Mouse (Mus musculus) central nervous system, embryonic 18 days (tissue): ENCODE measurements around the gene Cntnap4. TPM values are rescaled to one million over a fixed set of nuclear protein-coding genes. Genes with fewer than 3 reads are reported as not detected.

ENCODE experiments used
- polyA plus RNA-seq: library from polyadenylated mRNA; depleted of rRNA; stranded (reverse); fragments of >200 nt; gene quantifications from 2 replicates; pipeline ENCODE4 v1.2.3, GENCODE M21; 2012; rRNA removed

Cntnap4 gene
- polyA plus RNA-seq: 16.9 and 19.0 TPM in 2 replicates

GRCm38 (mm10) chr8:112569471-112570141, at the start of gene Cntnap4:
Gene Cntnap4 (plus strand): TSS chr8:112570043.

